Mouse (Mus musculus) neural tube, embryonic 14.5 days (tissue): Measurements from ENCODE around the gene Kdm4b. TPM values are rescaled to one million over a fixed set of nuclear protein-coding genes. Genes with fewer than 3 reads are reported as not detected.

ENCODE experiments used
- ATAC-seq: fragments of 200-750 bp; cut with Nextera tagmentation; 2 replicates; pipeline ENCODE4 v1.8.0; 2017; ENCODE audit warnings: low read depth, mild to moderate bottlenecking, moderate TSS enrichment, moderate library complexity
- H3K27ac ChIP-seq: fragments of 300-500 bp; sonication (generic); 2 replicates; pipeline ENCODE4 v1.5.1; 2014; ENCODE audit warnings: low read depth, mild to moderate bottlenecking, control low read depth, low read length, moderate library complexity, mixed read lengths
- H3K27me3 ChIP-seq: fragments of 300-500 bp; sonication (generic); 2 replicates; pipeline ENCODE4 v1.6.1; 2014; ENCODE audit warnings: low read length; ENCODE audit not compliant: control insufficient read depth, insufficient read depth
- H3K36me3 ChIP-seq: fragments of 300-500 bp; sonication (generic); 2 replicates; pipeline ENCODE4 v1.6.1; 2014; ENCODE audit warnings: low read length, mixed read lengths; ENCODE audit not compliant: control insufficient read depth, insufficient read depth
- H3K4me1 ChIP-seq: fragments of 300-500 bp; sonication (generic); 2 replicates; pipeline ENCODE4 v1.6.1; 2014; ENCODE audit warnings: low read length; ENCODE audit not compliant: control insufficient read depth, insufficient read depth
- H3K4me2 ChIP-seq: fragments of 300-500 bp; sonication (generic); 2 replicates; pipeline ENCODE4 v1.6.1; 2014; ENCODE audit warnings: mild to moderate bottlenecking, low read depth, low read length, control low read depth
- H3K4me3 ChIP-seq: fragments of 300-500 bp; sonication (generic); 2 replicates; pipeline ENCODE4 v1.5.1; 2014; ENCODE audit warnings: low read depth, low read length, control low read depth, mixed read lengths
- H3K9ac ChIP-seq: fragments of 300-500 bp; sonication (generic); replicated peaks from 2 replicates; pipeline ENCODE4 v1.6.1; 2014; ENCODE audit warnings: low read depth, mild to moderate bottlenecking, control low read depth, low read length, mixed read lengths
- H3K9me3 ChIP-seq: fragments of 300-500 bp; sonication (generic); 2 replicates; pipeline ENCODE4 v1.6.1; 2016; ENCODE audit warnings: low read length; ENCODE audit not compliant: control insufficient read depth
- WGBS: fragments of 180-500 bp; shearing (Covaris S2); extraction: QIAGEN DNeasy Blood & Tissue Kit; methylation state at CpG from one replicate; pipeline ENCODE4 v1.1.7; 2014; 5-methylcytosine and 5-hydroxymethylcytosine counted together
- polyA plus RNA-seq: library from polyadenylated mRNA; unstranded; fragments of >200 nt; fragmentation: Nextera tagmentation; extraction: Ambion mirVana; gene quantifications from 2 replicates; pipeline ENCODE4 v1.2.1, GENCODE M21; 2014

Gene Kdm4b
- polyA plus RNA-seq, 1 experiment from 2014 or later, result 58.6 TPM

DNA sequence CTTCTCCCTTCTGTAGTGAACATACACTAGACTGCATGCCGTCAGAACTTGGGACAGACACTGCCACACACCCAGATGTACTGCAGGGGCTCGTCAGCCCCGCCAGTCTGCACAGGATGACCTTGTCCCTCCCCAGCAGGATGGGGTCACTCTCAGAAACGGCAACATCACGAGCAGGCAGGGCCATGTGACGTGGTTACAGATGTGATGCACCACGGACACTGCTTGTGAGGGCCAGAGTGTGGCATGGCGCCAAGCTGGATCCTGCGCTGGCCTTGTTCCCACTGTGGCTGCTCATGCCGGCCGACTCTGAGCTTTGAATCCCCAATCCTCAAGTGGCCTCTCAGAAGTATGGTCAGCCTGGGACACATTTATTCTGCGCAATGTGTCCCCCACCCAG lies 92.4 kb downstream of the Kdm4b start:
- Histone ChIP-seq H3K9me3 (no peaks in the 10 kb centered on the region), H3K27me3 (no peaks in the 10 kb centered on the region), H3K9ac (no peak overlapping the region), H3K4me2 (no peak overlapping the region), H3K27ac (no peak overlapping the region), H3K36me3 (peaks cover 94% of the 10 kb centered on the region), H3K4me1 (no peaks in the 10 kb centered on the region), H3K4me3 (no peak overlapping the region)
- 74% methylated on average over 12 of the region's 12 CpGs for WGBS
- no peak for ATAC-seq

DNA sequence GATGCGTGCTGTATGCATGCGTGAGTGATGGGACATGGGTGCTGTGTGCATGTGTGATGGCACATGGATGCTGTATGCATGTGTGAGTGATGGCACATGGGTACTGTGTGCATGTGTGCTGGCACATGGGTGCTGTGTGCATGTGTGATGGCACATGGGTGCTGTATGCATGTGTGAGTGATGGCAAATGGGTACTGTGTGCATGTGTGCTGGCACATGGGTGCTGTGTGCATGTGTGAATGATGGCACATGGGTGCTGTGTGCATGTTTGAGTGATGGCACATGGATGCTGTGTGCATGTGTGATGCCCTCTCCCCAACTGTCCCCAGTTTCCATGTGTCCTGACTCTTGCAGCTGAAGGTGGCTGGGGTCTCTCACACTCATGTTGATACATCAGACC lies 94.2 kb downstream of the Kdm4b start:
- H3K4me3 ChIP-seq, result no peak overlapping the region
- WGBS, result 100% methylated on average over 2 of the region's 2 CpGs
- H3K27ac ChIP-seq, result no peak overlapping the region
- H3K9me3 ChIP-seq, result no peaks in the 10 kb centered on the region
- H3K36me3 ChIP-seq, result peaks cover 93% of the 10 kb centered on the region
- H3K9ac ChIP-seq, result no peak overlapping the region
- H3K27me3 ChIP-seq, result no peaks in the 10 kb centered on the region
- H3K4me2 ChIP-seq, result no peak overlapping the region
- no peak for ATAC-seq
- no peaks in the 10 kb centered on the region for H3K4me1 ChIP-seq

DNA sequence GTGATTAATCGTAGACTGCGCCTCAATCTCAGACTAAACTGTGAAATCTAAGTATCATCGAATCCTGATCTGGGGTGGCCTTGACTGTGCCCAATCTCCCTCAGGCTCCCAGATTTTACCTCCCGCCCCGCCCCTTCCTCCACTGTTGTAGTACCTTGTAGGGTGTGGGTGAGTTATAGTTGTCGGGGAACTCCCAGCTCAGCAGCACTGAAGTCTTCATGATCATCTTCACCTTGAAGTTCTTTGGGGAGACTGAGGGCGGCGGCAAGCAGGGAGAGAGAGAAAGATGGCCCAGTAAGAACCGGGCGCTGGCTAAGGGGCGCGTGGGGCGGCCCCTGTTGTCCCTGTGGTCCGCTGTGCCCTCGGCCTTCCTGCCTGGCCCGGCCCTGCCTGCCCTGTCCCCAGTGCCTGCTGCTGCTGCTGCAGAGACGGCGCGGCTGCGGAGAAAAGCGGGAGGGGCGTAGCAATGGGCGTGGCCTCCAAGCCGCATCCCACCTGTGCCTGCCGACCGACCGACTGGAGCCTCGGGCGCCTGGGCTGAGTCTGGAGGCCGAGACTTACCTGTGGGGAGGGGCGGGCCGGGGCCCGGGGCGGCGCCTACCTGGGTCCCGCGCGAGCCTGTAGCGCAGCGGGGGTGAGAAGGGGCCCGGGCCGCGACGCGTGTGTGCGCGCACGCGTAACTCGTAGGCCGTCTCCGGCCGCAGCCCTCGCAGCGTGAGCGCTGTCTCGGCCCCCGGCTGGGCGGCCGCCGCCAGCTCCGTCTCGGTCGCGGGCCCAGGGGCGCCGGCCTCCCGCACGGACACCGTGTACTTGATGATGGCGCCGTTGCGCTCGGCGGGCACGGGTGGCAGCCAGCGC lies 99.1 kb downstream of the Kdm4b start:
- 18% methylated on average over 50 of the region's 77 CpGs for WGBS
- Histone ChIP-seq H3K4me2 (peak overlapping the region; percentile 42), H3K36me3 (peaks cover 77% of the 10 kb centered on the region), H3K9me3 (no peaks in the 10 kb centered on the region), H3K4me3 (peak overlapping the region; percentile 17; the same call in 1 of the 2 replicates), H3K27ac (peak overlapping the region; percentile 22; the same call in 1 of the 2 replicates), H3K27me3 (no peaks in the 10 kb centered on the region), H3K9ac (peak overlapping the region; percentile 44), H3K4me1 (0 out of 2 replicates have a peak, but pooled peaks cover 4% of the 10 kb centered on the region)
- peak; percentile 45 for ATAC-seq

DNA sequence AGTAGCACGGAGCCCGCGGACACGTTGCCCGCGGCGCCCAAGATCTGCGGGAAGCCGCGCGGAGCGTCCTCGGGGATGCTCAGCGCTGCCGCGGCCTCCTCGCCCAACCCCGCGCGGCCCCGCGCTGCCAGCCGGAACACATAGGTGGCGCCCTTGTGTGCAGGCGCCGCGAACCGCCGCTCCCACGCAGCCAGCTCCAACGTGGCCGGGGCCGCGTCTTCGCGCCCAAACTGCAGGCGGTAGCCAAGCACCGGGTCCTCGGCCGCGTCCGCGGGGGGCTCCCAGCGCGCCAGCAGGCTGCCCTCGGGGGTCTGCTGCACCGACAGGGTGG lies 99.7 kb downstream of the Kdm4b start:
- H3K27me3 ChIP-seq, result no peaks in the 10 kb centered on the region
- under 1% methylated on average over 36 of the region's 47 CpGs for WGBS
- peak overlapping the region; percentile 42 for H3K4me2 ChIP-seq
- H3K27ac ChIP-seq, result peak overlapping the region; percentile 22; the same call in 1 of the 2 replicates
- H3K36me3 ChIP-seq, result peaks cover 72% of the 10 kb centered on the region
- H3K9me3 ChIP-seq, result no peaks in the 10 kb centered on the region
- peak; percentile 63 for ATAC-seq
- H3K9ac ChIP-seq, result peak overlapping the region; percentile 44
- H3K4me1 ChIP-seq, result 0 out of 2 replicates have a peak, but pooled peaks cover 4% of the 10 kb centered on the region
- H3K4me3 ChIP-seq, result peak overlapping the region; percentile 17; the same call in 1 of the 2 replicates

DNA sequence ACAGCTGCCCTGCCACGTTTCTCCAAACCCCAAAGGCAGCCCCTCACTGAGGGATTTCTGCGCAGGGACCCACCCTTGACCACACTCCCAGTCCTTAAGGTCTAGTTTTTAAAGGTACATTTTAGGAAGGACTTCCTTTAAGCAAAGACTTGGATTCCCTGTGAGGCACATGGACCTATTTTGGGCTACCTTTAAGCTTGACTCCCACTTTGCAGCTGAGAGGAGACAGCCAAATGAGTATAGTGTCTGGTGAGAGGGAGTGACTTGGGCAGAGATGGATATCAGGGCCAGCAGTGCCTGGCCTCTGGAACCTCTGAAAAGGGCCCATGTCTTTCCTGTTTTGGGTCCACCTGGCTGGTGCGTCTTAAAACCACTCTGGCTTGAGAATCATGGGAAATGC lies 100.1 kb downstream of the Kdm4b start:
- Histone ChIP-seq H3K9ac (peak overlapping the region; percentile 44; the same call in 1 of the 2 replicates), H3K4me3 (peak overlapping the region; percentile 17; the same call in 1 of the 2 replicates), H3K27me3 (no peaks in the 10 kb centered on the region), H3K4me1 (0 out of 2 replicates have a peak, but pooled peaks cover 4% of the 10 kb centered on the region), H3K4me2 (peak overlapping the region; percentile 42), H3K36me3 (peaks cover 69% of the 10 kb centered on the region), H3K27ac (no peak overlapping the region), H3K9me3 (no peaks in the 10 kb centered on the region)
- WGBS, result 33% methylated on average over 3 of the region's 3 CpGs
- ATAC-seq, result no peak

DNA sequence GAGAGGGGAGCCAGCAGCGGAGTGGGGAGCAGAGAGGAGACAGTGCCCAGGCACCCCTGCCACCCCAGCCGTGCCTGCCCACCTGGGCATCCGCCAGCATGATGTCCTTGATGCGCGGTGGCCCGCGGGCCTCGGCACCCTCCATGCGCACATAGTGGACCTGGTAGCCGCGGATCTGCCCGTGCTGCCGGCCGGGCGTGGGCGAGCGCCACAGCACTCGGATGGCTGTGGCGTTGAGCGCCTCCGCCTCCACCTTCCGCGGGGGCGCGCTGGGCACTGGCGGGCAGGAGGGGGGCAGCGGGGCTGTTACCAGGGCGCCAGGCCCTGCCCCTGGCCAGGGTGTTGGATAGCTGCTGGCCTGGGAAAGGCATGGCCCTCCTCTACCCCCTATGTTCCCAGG lies 102.0 kb downstream of the Kdm4b start:
- no peak overlapping the region for H3K9ac ChIP-seq
- no peak overlapping the region for H3K4me2 ChIP-seq
- H3K4me1 ChIP-seq, result 0 out of 2 replicates have a peak, but pooled peaks cover 4% of the 10 kb centered on the region
- no peak overlapping the region for H3K4me3 ChIP-seq
- H3K27me3 ChIP-seq, result no peaks in the 10 kb centered on the region
- H3K9me3 ChIP-seq, result no peaks in the 10 kb centered on the region
- no peak for ATAC-seq
- 68% methylated on average over 21 of the region's 28 CpGs for WGBS
- peaks cover 58% of the 10 kb centered on the region for H3K36me3 ChIP-seq
- no peak overlapping the region for H3K27ac ChIP-seq

DNA sequence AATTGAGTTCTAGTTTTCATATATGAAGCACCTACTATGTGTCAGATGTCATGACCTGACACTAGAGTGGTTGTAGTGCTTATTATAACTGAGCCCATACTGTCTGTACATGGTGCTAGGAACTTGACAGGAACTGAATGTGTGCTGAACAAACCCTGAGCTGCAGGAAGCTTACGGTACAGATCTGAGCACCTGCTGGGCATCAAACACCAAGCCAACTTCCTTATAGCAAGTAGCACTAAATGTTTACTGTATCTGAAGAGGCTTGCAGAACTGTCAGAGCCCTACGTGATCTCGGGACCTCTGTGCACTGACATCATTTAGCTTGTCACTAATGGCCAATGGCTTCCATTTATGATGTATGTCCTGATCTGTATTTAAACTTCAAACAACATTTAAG lies 105.7 kb downstream of the Kdm4b start:
- no peak overlapping the region for H3K4me3 ChIP-seq
- H3K36me3 ChIP-seq, result peaks cover 49% of the 10 kb centered on the region
- ATAC-seq, result no peak
- H3K4me1 ChIP-seq, result no peaks in the 10 kb centered on the region
- WGBS, result 87% methylated on average over 3 of the region's 3 CpGs
- no peaks in the 10 kb centered on the region for H3K9me3 ChIP-seq
- no peak overlapping the region for H3K9ac ChIP-seq
- no peaks in the 10 kb centered on the region for H3K27me3 ChIP-seq
- no peak overlapping the region for H3K27ac ChIP-seq
- H3K4me2 ChIP-seq, result no peak overlapping the region

DNA sequence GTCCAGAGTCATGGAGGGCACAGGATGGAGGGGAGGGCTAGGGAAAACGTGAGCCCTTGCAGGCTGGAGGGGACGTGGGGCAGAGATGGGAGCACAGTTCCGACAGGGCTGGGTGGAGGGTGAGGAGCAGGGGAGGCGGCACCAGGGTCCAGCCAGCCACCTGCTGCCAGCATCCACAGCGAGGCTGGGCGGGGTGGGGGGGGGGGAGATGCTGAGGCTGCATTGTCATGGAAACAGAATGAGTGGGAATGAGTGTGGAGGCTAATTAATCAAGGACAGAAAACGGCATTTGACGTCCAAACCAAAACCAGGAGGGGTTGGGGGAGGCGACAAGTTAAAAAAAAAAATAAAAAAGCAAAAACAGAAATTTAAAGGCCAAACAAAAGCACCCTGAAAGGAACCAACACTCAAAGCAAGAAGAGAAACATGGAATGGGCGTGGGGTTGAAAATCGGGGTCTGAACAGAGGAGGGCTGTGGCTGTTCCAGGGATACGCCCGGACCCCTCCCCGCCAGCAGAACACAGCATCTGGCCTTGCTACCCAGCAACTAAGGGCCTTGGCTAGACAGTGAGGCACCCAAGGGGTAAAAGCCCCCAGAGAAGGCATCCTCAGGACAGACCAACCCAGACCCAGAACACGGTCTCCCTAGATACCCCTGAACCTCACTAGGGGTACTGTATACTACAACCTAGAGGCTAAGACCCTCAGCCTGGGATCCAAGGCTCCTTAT lies 114.0 kb downstream of the Kdm4b start:
- no peaks in the 10 kb centered on the region for H3K27me3 ChIP-seq
- WGBS, result 37% methylated on average over 15 of the region's 15 CpGs
- H3K4me1 ChIP-seq, result peaks cover 11% of the 10 kb centered on the region
- H3K9me3 ChIP-seq, result no peaks in the 10 kb centered on the region
- peak overlapping the region; percentile 44; the same call in 1 of the 2 replicates for H3K27ac ChIP-seq
- no peak overlapping the region for H3K4me2 ChIP-seq
- no peak overlapping the region for H3K4me3 ChIP-seq
- peaks cover 35% of the 10 kb centered on the region for H3K36me3 ChIP-seq
- no peak; the same call in 1 of the 2 replicates for ATAC-seq
- H3K9ac ChIP-seq, result no peak overlapping the region; the same call in 1 of the 2 replicates

DNA sequence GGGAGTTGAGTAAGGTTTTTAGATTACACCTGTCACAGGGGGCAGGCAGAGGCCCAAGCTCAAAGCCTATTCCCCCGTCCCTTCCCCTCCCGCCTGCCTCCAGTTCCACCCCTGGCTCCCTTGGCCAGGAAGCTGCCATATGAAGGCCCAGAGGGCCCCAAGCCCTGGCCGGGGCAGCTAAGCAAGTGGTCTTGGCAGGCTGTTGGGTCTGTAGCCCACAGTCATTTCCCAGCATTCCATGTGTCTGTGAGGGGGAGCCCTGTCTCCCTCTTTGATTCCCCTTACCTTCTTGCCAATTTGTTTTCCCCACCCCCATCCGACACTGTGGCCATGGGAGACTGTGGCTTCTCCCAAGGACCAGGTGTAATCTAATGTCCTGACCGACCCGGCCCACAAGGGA lies 116.5 kb downstream of the Kdm4b start:
- H3K36me3 ChIP-seq, result peaks cover 27% of the 10 kb centered on the region
- ATAC-seq, result no peak

More for the DNA sequence above, 116.5 kb downstream of the Kdm4b start:
- Histone ChIP-seq H3K27me3 (no peaks in the 10 kb centered on the region), H3K9ac (no peak overlapping the region), H3K9me3 (no peaks in the 10 kb centered on the region), H3K4me1 (peaks cover 13% of the 10 kb centered on the region), H3K27ac (no peak overlapping the region), H3K4me2 (no peak overlapping the region), H3K4me3 (no peak overlapping the region)
- WGBS, result 75% methylated on average over 6 of the region's 6 CpGs
